Mouse (Mus musculus): ENCODE measurements around the gene Syn3. TPM values are rescaled to one million over a fixed set of nuclear protein-coding genes. Genes with fewer than 3 reads are reported as not detected.

Syn3 gene
- polyA plus RNA-seq, 1 experiment from 2014 or later = 2.1 TPM

DNA sequence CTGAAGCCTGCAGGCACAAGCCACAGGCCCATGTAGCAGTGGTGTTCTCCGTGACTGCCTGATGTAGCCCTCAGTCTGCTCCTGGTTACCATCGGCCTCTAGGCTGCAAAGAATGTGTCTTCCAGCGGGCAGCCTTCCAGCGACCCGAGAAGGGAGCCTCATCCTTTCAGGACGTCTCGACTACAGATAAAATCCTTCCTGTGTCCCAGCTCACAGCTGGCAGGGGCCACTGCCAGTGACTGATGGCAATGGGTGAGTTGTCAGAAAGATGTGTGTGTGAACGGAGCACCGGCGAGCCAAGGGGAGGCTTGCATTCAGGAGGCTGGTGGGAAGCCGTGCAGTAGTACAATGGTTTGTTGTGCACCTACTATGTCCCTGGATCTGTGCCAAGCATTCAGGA lies 122.8 kb downstream of the Syn3 start:
- ATAC-seq = peak; percentile 28; the same call in 1 of the 2 replicates
- Histone ChIP-seq H3K36me3 (no peaks in the 10 kb centered on the region), H3K4me3 (replicated peaks) (no peak overlapping the region), H3K4me2 (replicated peaks) (no peak overlapping the region), H3K9me3 (no peaks in the 10 kb centered on the region), H3K9ac (no peak overlapping the region), H3K27me3 (replicated peaks) (no peaks in the 10 kb centered on the region), H3K27ac (no peak overlapping the region), H3K4me1 (replicated peaks) (peaks cover 9% of the 10 kb centered on the region; the same call in 1 of the 2 replicates)
- WGBS = 55% methylated on average over 11 of the region's 11 CpGs

DNA sequence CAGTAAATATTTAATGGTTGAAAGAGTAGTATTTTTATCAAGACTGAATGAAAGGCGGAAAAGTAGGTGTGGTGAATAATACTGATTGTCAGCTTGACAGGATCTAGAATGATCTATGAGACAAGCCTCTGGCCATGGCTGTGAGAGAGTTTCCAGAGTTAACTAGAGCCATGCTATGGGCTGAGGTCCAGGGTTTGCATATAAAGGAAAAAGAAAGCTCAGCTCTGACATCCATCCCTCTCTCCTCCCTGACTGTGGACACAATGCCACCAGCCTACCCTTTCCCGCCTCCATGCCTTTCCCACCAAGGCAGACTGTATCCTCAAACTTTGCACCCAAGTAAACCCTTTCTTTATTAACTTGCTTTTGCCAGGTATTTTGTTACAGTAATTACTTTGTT lies 124.6 kb downstream of the Syn3 start:
- Histone ChIP-seq H3K4me3 (replicated peaks) (no peak overlapping the region), H3K36me3 (no peaks in the 10 kb centered on the region), H3K9me3 (no peaks in the 10 kb centered on the region), H3K27me3 (replicated peaks) (no peaks in the 10 kb centered on the region), H3K4me2 (replicated peaks) (no peak overlapping the region), H3K4me1 (replicated peaks) (peaks cover 14% of the 10 kb centered on the region), H3K9ac (no peak overlapping the region), H3K27ac (no peak overlapping the region)
- ATAC-seq = no peak
- WGBS = 85% methylated on average over 2 of the region's 2 CpGs

DNA sequence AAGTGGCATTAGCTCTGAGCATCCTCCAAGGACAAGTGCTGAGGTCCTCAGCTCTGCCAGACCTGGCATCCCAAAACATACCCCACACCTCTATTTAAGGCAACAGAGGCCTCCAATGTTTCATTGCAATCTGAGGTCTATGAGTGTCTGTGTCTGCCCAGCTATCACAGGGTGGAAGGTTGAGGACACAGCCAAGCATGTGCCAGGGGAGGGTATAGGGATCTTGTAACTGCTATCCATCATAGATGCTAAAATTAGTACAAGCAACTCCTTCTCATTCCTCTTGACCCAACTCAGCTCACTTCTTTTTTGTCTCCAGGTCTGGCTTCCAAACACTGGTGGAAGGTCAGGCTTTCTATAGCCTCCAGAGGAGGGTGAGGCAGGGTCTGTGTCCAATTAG lies 127.1 kb downstream of the Syn3 start:
- H3K4me1 ChIP-seq (replicated peaks) = peaks cover 17% of the 10 kb centered on the region
- no peak overlapping the region for H3K9ac ChIP-seq
- H3K4me3 ChIP-seq (replicated peaks) = no peak overlapping the region
- H3K9me3 ChIP-seq = no peaks in the 10 kb centered on the region
- no peak overlapping the region for H3K4me2 ChIP-seq (replicated peaks)
- H3K27me3 ChIP-seq (replicated peaks) = no peaks in the 10 kb centered on the region
- no peaks in the 10 kb centered on the region for H3K36me3 ChIP-seq
- H3K27ac ChIP-seq = no peak overlapping the region
- ATAC-seq = no peak

DNA sequence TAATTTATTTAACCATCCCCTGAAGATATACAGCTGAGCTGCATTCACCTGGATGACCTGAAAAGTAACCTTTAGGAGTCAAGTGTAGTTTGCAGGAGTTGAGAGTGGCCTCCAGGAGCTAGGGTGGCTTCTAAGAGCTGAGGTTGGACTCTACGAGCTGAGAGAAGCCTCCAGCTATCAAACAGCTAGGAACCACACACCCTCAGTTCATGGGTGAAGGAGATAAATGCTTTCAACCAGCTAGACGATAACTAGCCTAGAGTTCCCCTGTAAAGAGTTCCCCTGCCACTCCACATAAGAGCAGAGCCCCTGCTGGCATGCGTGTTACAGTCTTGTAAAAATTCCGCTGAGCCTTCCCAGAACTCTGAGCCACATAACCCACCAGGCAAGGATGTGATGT lies 129.3 kb downstream of the Syn3 start:
- peaks cover 15% of the 10 kb centered on the region for H3K4me1 ChIP-seq (replicated peaks)
- H3K4me3 ChIP-seq (replicated peaks) = no peak overlapping the region
- WGBS = 62% methylated on average over 4 of the region's 4 CpGs
- H3K4me2 ChIP-seq (replicated peaks) = no peak overlapping the region
- no peak for ATAC-seq
- no peak overlapping the region for H3K27ac ChIP-seq
- H3K36me3 ChIP-seq = no peaks in the 10 kb centered on the region
- no peak overlapping the region for H3K9ac ChIP-seq
- H3K9me3 ChIP-seq = no peaks in the 10 kb centered on the region
- H3K27me3 ChIP-seq (replicated peaks) = no peaks in the 10 kb centered on the region

DNA sequence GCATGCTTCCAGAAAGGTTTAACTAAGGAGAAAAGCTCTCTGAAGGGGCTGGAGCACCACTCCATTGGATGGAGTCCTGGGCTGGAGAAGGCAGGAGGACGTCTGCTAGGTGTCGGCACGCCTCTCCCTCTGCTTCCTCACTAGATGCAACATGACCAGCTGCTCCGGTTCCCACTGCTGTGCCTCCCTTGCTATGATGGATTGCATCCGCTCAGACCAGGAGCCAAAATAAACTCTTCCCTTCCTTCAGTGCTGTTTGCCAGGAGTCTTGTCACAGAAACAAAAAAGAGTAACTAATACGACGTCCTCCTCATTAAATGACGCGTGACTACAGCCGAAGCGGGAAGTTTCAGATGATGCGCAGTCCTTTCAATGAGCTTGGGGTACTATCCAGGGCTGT lies 129.9 kb downstream of the Syn3 start:
- Histone ChIP-seq H3K36me3 (no peaks in the 10 kb centered on the region), H3K27ac (no peak overlapping the region), H3K27me3 (replicated peaks) (no peaks in the 10 kb centered on the region), H3K4me2 (replicated peaks) (no peak overlapping the region), H3K4me1 (replicated peaks) (peaks cover 15% of the 10 kb centered on the region), H3K9ac (no peak overlapping the region), H3K4me3 (replicated peaks) (no peak overlapping the region), H3K9me3 (no peaks in the 10 kb centered on the region)
- 48% methylated on average over 12 of the region's 12 CpGs for WGBS
- ATAC-seq = peak; percentile 62

DNA sequence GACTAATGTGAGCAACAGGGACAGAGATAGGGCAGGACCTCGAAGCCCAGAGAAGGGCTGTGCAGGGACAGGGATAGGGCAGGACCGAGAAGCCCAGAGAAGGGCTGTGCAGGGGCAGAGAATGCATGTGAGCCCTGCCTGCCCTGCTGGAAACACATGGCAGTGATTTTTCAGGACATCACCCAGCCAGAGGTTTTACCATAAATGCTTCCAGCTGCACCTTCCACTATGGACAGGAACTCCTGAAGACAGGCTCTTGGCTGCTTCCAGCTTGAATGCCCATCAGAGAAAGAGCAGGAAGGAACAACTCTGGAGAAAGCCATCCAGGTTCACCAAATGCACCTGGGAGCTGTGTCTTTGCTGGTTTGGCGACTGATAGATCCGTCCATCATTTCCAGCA lies 131.3 kb downstream of the Syn3 start:
- peaks cover 15% of the 10 kb centered on the region for H3K4me1 ChIP-seq (replicated peaks)

DNA sequence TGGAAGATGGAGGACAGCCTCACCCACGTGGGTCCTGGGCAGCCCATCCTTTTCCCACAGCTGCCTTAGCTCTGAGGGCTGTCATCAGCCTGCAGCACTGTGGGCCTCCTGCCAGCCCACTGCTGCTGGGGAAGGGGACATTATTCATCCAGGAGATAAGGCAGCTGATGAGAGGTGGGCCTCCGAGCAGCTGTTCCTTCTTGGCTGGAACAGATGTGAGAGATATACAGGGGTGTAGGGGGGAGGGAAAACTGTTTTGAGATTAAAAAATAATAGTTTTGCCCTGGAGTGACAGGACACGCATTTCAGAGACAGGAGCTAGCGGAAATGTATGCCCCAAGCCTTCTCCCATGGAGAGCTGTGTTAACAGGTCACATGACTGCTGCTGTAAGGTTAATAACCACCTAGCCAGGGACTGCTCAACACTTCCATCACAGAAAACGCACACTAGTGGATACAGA lies 133.0 kb downstream of the Syn3 start:
- Histone ChIP-seq H3K27ac (no peak overlapping the region), H3K9me3 (no peaks in the 10 kb centered on the region), H3K4me1 (replicated peaks) (peaks cover 15% of the 10 kb centered on the region), H3K27me3 (replicated peaks) (no peaks in the 10 kb centered on the region), H3K4me3 (replicated peaks) (no peak overlapping the region), H3K9ac (no peak overlapping the region), H3K36me3 (no peaks in the 10 kb centered on the region), H3K4me2 (replicated peaks) (no peak overlapping the region)
- 26% methylated on average over 5 of the region's 5 CpGs for WGBS
- ATAC-seq = peak; percentile 89

More for the DNA sequence above, 131.3 kb downstream of the Syn3 start:
- Histone ChIP-seq H3K36me3 (no peaks in the 10 kb centered on the region), H3K27ac (no peak overlapping the region), H3K4me2 (replicated peaks) (no peak overlapping the region), H3K9me3 (no peaks in the 10 kb centered on the region), H3K9ac (no peak overlapping the region), H3K4me3 (replicated peaks) (no peak overlapping the region), H3K27me3 (replicated peaks) (no peaks in the 10 kb centered on the region)
- no peak for ATAC-seq
- WGBS = 78% methylated on average over 4 of the region's 4 CpGs

DNA sequence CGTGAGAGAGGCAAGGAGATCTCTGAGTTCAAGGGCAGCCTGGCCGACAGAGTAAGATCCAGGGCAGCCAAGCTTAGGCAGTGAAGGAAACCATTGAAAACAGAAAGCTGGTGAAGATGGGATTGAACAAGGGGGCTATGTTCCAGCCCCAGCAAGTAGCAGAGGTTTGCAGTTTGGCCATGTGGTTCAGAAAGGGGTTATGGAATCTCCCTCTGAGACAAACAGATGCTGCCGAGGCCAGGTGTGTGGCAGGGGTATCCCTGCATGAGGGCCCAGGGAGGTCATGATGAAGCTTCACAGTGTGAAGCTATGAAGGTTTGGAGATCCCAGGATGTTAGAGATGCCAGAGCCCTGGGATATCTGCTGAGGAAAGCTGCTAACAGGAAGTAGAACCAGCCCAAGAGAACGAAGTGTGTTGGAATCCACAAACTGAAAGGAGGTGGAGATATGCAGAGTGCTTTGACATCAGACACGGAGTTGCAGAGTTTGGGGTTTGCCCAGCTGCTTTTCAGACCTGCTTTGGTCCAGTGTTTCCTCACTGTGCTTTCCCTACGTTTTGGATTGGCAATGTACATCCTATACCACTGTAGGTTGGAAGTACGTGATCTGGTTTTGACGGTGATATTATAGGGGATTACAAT lies 134.9 kb downstream of the Syn3 start:
- Histone ChIP-seq H3K36me3 (no peaks in the 10 kb centered on the region), H3K4me1 (replicated peaks) (peaks cover 12% of the 10 kb centered on the region), H3K27ac (no peak overlapping the region), H3K27me3 (replicated peaks) (no peaks in the 10 kb centered on the region), H3K9me3 (no peaks in the 10 kb centered on the region), H3K9ac (no peak overlapping the region), H3K4me2 (replicated peaks) (no peak overlapping the region), H3K4me3 (replicated peaks) (no peak overlapping the region)
- 76% methylated on average over 8 of the region's 8 CpGs for WGBS
- ATAC-seq = no peak

DNA sequence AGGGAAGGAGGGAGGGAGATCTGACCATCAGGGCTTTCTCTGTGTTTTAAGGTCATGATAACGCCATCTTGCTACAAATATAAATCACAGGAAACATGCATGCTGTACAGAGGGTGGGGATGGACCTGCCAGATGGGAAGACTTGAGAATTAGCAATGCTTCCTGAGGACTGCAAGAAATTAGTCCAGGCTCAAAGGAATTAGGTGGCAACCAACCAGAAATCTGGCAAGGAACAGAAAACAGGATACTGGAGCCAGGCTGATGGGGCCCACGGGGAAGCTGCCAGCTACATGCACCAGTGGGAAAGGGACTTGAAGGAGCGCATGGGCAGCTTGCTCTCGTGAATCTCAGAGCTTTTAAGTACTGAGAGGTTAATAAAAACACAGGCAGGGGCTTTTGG lies 139.0 kb downstream of the Syn3 start:
- Histone ChIP-seq H3K36me3 (no peaks in the 10 kb centered on the region), H3K4me3 (replicated peaks) (no peak overlapping the region), H3K27ac (no peak overlapping the region), H3K4me1 (replicated peaks) (peaks cover 4% of the 10 kb centered on the region; the same call in 1 of the 2 replicates), H3K9ac (no peak overlapping the region), H3K9me3 (no peaks in the 10 kb centered on the region), H3K4me2 (replicated peaks) (no peak overlapping the region), H3K27me3 (replicated peaks) (no peaks in the 10 kb centered on the region)
- ATAC-seq = no peak
- WGBS = 58% methylated on average over 4 of the region's 4 CpGs

DNA sequence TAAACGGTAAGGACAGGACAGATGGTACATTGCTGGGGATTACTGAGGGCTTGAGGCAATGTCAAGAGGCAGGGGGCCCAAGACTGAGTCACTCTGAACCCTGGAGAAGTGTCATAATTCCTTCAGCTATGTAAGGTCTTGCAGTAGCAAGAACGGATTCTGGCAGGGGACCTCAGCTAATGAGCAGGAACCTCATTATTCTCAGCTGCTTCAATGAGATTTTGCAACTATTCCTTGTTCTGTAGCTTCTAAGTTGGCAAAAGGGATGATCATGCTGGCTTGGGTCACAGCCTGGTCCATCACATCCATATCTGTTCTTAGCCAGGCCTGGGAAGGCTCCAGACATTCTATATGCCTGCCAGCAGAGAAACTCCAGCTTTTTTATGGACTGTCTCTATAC lies 139.5 kb downstream of the Syn3 start:
- no peak for ATAC-seq
- no peaks in the 10 kb centered on the region for H3K9me3 ChIP-seq
- H3K27me3 ChIP-seq (replicated peaks) = no peaks in the 10 kb centered on the region
- peaks cover 4% of the 10 kb centered on the region; the same call in 1 of the 2 replicates for H3K4me1 ChIP-seq (replicated peaks)
- no peak overlapping the region for H3K4me2 ChIP-seq (replicated peaks)
- no peak overlapping the region for H3K9ac ChIP-seq
- H3K27ac ChIP-seq = no peak overlapping the region
- H3K36me3 ChIP-seq = no peaks in the 10 kb centered on the region
- 62% methylated on average over 2 of the region's 2 CpGs for WGBS
- no peak overlapping the region for H3K4me3 ChIP-seq (replicated peaks)

DNA sequence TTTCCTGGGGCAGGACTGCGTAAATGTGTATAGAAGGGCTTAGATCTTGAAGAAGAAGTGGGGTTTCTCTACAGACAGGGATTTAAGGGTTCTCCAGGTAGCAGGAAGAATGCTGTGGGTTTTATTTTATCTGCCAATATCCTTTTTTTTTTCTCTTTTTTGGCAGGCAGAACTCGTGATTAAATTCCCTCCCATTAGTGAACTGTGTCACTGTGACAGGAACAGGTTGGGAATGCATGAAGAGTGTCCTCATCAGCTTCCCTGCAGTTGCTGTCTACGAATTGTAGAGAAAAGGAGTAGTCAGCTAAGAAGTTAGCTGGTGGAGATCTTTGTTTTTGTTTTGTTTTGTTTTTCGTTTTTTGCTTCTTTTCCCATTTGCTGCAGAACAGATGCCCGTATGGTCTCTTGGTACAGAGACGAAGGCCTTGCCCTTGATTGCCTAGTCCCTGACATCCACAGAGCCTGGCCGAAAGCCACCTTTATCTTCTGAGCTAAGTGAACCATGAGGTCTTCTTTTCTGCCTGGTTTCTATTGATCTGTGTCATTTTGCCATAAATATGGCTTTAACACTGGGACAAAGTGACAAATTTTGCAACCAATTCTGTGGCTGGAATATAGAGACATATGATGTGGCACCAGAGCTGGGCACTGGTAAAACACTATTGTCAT lies 140.3 kb downstream of the Syn3 start:
- Histone ChIP-seq H3K9ac (no peak overlapping the region), H3K9me3 (no peaks in the 10 kb centered on the region), H3K27me3 (replicated peaks) (no peaks in the 10 kb centered on the region), H3K4me1 (replicated peaks) (peaks cover 4% of the 10 kb centered on the region; the same call in 1 of the 2 replicates), H3K36me3 (no peaks in the 10 kb centered on the region), H3K27ac (no peak overlapping the region), H3K4me2 (replicated peaks) (no peak overlapping the region), H3K4me3 (replicated peaks) (no peak overlapping the region)
- 82% methylated on average over 7 of the region's 7 CpGs for WGBS
- no peak for ATAC-seq

DNA sequence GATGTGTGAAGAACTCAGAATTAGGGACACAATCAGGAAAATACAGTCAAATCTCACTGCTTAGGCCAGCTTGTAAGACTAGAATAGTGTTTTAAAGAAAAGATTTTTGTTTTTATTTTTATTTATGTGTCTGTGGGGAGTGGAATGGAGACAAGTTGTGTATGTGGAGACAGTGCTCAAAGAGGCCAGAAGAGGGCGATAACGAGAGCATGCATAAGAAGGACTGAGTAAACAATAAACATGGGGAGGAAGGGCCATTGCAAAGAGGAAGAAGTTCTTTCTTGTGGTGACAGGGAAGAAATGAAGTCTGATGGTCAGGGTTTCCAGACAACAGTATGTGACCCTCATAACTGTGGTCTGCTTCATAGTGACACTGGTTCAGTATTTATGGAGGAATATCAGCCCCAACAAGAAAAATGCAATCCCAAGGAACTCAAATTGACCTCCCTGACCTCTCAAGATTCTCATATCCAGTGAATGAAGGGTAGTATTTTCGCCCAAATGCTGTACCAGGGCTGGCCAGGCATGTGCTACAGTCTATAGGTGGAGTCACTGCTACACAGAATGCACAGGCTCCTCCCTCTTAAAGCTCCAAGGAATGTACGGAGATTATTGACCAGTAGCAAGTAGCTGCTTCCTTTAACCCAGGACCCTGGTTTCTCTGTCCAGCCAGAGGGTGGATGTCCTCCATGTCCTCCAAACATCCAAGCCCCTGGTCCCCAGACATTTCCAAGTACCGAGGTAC lies 141.7 kb downstream of the Syn3 start:
- no peak overlapping the region for H3K4me3 ChIP-seq (replicated peaks)
- peaks cover 4% of the 10 kb centered on the region; the same call in 1 of the 2 replicates for H3K4me1 ChIP-seq (replicated peaks)
- no peak overlapping the region for H3K4me2 ChIP-seq (replicated peaks)
- no peaks in the 10 kb centered on the region for H3K27me3 ChIP-seq (replicated peaks)
- no peak overlapping the region for H3K9ac ChIP-seq
- H3K27ac ChIP-seq = no peak overlapping the region
- no peaks in the 10 kb centered on the region for H3K36me3 ChIP-seq
- no peaks in the 10 kb centered on the region for H3K9me3 ChIP-seq
- no peak for ATAC-seq
- 65% methylated on average over 5 of the region's 5 CpGs for WGBS
